Mouse (Mus musculus) G1E-ER4 (cell line): ENCODE data around the gene Vmn1r165. TPM values are rescaled to one million over a fixed set of nuclear protein-coding genes. Genes with fewer than 3 reads are reported as not detected.
"Not testable (repeated sequence)": the region's sequence is repeated elsewhere in the genome, so short reads cannot be mapped to it uniquely, and the experiment has no call there.

Source experiments
- GATA1 ChIP-seq: IDR thresholded peaks from one replicate; pipeline ENCODE4 v1.8.0; 2012; ENCODE audit warnings: low read length, inconsistent platforms
- polyA plus RNA-seq: library from polyadenylated mRNA; stranded (reverse); fragments of >175 nt; gene quantifications from 2 replicates; pipeline ENCODE4 v1.2.3, GENCODE M21; 2012

Vmn1r165 gene
- not detected in 2 replicates for polyA plus RNA-seq

- TF ChIP-seq GATA1, result not testable (repeated sequence)
Measured at GRCm38 (mm10) chr7:23217032-23217431, at the start of gene Vmn1r165. Gene Vmn1r165 (plus strand): TSS chr7:23217332.

- not testable (repeated sequence) for TF ChIP-seq GATA1
Measured at GRCm38 (mm10) chr7:23251582-23251981, 34.5 kb downstream of the Vmn1r165 start, which contains the start of gene Vmn1r166. Gene Vmn1r166 (minus strand): TSS chr7:23251682.

Other genes starting within 250 kb of the Vmn1r165 start
- not detected in 2 replicates for gene Gm4214, start 232.7 kb upstream of the Vmn1r165 start, polyA plus RNA-seq
- not detected in 2 replicates for gene Gm4216, start 197.4 kb upstream of the Vmn1r165 start, polyA plus RNA-seq
- not detected in 2 replicates for gene Vmn1r163, start 161.8 kb upstream of the Vmn1r165 start, polyA plus RNA-seq
- gene Gm8720, start 149.9 kb upstream of the Vmn1r165 start, polyA plus RNA-seq, result not detected in 2 replicates
- not detected in 2 replicates for gene Gm10662, start 72.9 kb upstream of the Vmn1r165 start, polyA plus RNA-seq
- not detected in 2 replicates for gene Vmn1r166, start 34.4 kb downstream of the Vmn1r165 start, polyA plus RNA-seq
- gene Gm6902, start 61.6 kb downstream of the Vmn1r165 start, polyA plus RNA-seq, result not detected in 2 replicates
- gene Nlrp4e, start 83.9 kb downstream of the Vmn1r165 start, polyA plus RNA-seq, result not detected in 2 replicates
- not detected in 2 replicates for gene Nlrp5, start 168.6 kb downstream of the Vmn1r165 start, polyA plus RNA-seq